Mouse (Mus musculus): ENCODE measurements around the gene Scg3. TPM values are rescaled to one million over a fixed set of nuclear protein-coding genes. Genes with fewer than 3 reads are reported as not detected.

The Scg3 gene
- total RNA-seq, 2 experiments from 2014 or later = 3.3 TPM

Other genes starting within 250 kb of the Scg3 start
- gene Leo1, start 242.5 kb downstream of the Scg3 start, total RNA-seq (2021) = 10 to 100 TPM; 17.3 to 22.2 TPM
- 10 to 100 TPM; 30.9 to 35.2 TPM for gene Tmod3, start 124.4 kb downstream of the Scg3 start, total RNA-seq (2021)
- gene Tmod2, start 72.7 kb downstream of the Scg3 start, total RNA-seq (2021) = 1 to 10 TPM; 7.2 to 8.9 TPM
- 1 to 10 TPM; 5.9 to 8.7 TPM for gene Lysmd2, start 58.3 kb downstream of the Scg3 start, total RNA-seq (2021)
- 1 to 10 TPM; 2.9 to 3.7 TPM for gene Bmp5, start 91.3 kb upstream of the Scg3 start, total RNA-seq (2021)